Mouse (Mus musculus) ES-E14 (cell line): ENCODE measurements around the gene Rfx4.

Experiments
- CHD2 ChIP-seq: IDR thresholded peaks from 2 replicates; pipeline ENCODE4 v1.6.1; 2014; ENCODE audit warnings: mild to moderate bottlenecking, low read depth, low read length, inconsistent platforms
- HCFC1 ChIP-seq: IDR thresholded peaks from 2 replicates; pipeline ENCODE4 v1.6.1; 2012; ENCODE audit warnings: low read length, inconsistent platforms, borderline replicate concordance; ENCODE audit not compliant: insufficient read depth
- MAFK ChIP-seq: IDR thresholded peaks from 2 replicates; pipeline ENCODE4 v1.6.1; 2014; ENCODE audit warnings: mild to moderate bottlenecking, low read depth, low read length, inconsistent platforms; ENCODE audit not compliant: insufficient read depth
- ZC3H11A ChIP-seq: IDR thresholded peaks from 2 replicates; pipeline ENCODE4 v1.6.1; 2012; ENCODE audit warnings: low read depth, mild to moderate bottlenecking, inconsistent platforms, low read length, borderline replicate concordance
- ZNF384 ChIP-seq: IDR thresholded peaks from 2 replicates; pipeline ENCODE4 v1.6.1; 2012; ENCODE audit warnings: low read depth, low read length, inconsistent platforms

GRCm38 (mm10) chr10:84906895-84907294, 151.0 kb downstream of the Rfx4 start:
- TF ChIP-seq CHD2: no peak
- no peak for TF ChIP-seq ZNF384
- no peak for TF ChIP-seq HCFC1
- TF ChIP-seq ZC3H11A: no peak
- no peak for TF ChIP-seq MAFK
